Mouse (Mus musculus) cerebellum, adult 2 months (tissue): Measurements from ENCODE around the gene Fosl2. TPM values are rescaled to one million over a fixed set of nuclear protein-coding genes. Genes with fewer than 3 reads are reported as not detected.

ENCODE experiments used
- DNase-seq, 2 experiments: peaks; one replicate each; pipeline ENCODE4 v3.0.0; 2021
- H3K27ac ChIP-seq: fragments of 200-500 bp; 2 replicates; pipeline ENCODE4 v1.5.1; 2012; ENCODE audit warnings: low read length, control low read depth, inconsistent platforms; ENCODE audit not compliant: insufficient read depth
- H3K27me3 ChIP-seq: fragments of 200-500 bp; 2 replicates; pipeline ENCODE4 v1.6.1; 2012; ENCODE audit warnings: inconsistent platforms, mild to moderate bottlenecking, low read length, moderate library complexity; ENCODE audit not compliant: control insufficient read depth, insufficient read depth
- H3K4me1 ChIP-seq: fragments of 200-500 bp; 2 replicates; pipeline ENCODE4 v1.6.1; 2011; ENCODE audit warnings: low read length; ENCODE audit not compliant: control insufficient read depth, insufficient read depth
- H3K4me3 ChIP-seq: fragments of 200-500 bp; replicated peaks from 2 replicates; pipeline ENCODE3; 2011; ENCODE audit warnings: mild to moderate bottlenecking, low read depth, low read length, control low read depth; ENCODE audit not compliant: insufficient read depth
- CTCF ChIP-seq: fragments of 200-500 bp; IDR thresholded peaks from 2 replicates; pipeline ENCODE4 v1.5.1; 2011; ENCODE audit warnings: low read depth, mild to moderate bottlenecking, control low read depth, low read length, moderate library complexity, borderline replicate concordance; ENCODE audit not compliant: insufficient read depth
- POLR2A ChIP-seq: fragments of 200-500 bp; IDR thresholded peaks from 2 replicates; pipeline ENCODE4 v1.6.1; 2011; ENCODE audit warnings: low read length, control low read depth, borderline replicate concordance; ENCODE audit not compliant: insufficient read depth
- WGBS: fragments of 180-500 bp; shearing (Covaris S2); methylation state at CpG from one replicate; pipeline ENCODE4 v1.1.7; 2018; 5-methylcytosine and 5-hydroxymethylcytosine counted together
- polyA plus RNA-seq: library from polyadenylated mRNA; depleted of rRNA; stranded (reverse); fragments of >200 nt; gene quantifications from 2 replicates; pipeline ENCODE4 v1.2.3, GENCODE M21; 2012

Gene Fosl2
- polyA plus RNA-seq, 1 experiment: 3.5 TPM

DNA sequence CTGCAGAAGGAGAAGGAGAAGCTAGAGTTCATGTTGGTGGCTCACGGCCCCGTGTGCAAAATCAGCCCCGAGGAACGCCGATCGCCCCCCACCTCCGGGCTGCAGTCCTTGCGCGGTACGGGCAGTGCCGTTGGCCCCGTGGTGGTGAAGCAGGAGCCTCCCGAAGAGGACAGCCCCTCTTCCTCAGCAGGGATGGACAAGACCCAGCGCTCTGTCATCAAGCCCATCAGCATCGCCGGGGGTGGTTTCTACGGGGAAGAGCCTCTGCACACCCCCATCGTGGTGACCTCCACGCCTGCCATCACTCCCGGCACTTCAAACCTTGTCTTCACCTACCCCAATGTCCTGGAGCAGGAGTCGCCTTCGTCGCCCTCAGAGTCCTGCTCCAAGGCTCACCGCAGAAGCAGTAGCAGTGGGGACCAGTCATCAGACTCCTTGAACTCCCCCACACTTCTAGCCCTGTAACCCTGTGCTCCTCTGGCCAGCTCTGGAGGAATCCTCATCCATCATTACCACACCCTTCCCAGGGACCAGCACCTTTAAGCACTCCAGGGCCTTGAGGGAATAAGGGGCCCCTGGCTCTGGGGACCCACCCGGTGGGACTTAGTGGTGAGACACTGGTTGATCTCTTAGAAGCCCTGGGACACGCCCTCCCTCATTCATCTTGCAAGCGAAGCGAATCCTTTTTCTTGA lies 17.3 kb downstream of the Fosl2 start:
- Histone ChIP-seq H3K27me3 (no peaks in the 10 kb centered on the region), H3K4me3 (no peak overlapping the region), H3K4me1 (0 out of 2 replicates have a peak, but pooled peaks cover 4% of the 10 kb centered on the region), H3K27ac (no peak overlapping the region)
- no peak for TF ChIP-seq POLR2A
- TF ChIP-seq CTCF: no peak
- no peak for DNase-seq
- 75% methylated on average over 28 of the region's 28 CpGs for WGBS

DNA sequence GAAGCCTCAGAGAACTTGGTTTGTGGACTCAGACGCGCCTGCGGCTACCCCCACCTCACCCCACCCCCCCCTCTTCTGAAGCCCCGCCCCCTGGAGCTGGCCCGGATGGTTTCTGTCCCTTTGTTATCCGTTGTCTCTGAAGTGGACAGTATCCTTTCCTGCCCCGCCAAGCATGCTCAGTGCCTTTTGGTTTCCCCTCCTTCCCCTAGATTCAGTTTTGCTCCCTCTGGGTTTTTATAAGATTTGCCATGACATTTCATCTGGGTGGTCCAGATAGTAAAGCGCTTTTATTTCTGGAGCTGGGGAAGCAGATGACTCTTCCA lies 17.8 kb downstream of the Fosl2 start:
- Histone ChIP-seq H3K4me3 (no peak overlapping the region), H3K27ac (no peak overlapping the region), H3K27me3 (no peaks in the 10 kb centered on the region), H3K4me1 (0 out of 2 replicates have a peak, but pooled peaks cover 4% of the 10 kb centered on the region)
- DNase-seq: no peak
- TF ChIP-seq CTCF (no peak), POLR2A (no peak)
- 36% methylated on average over 8 of the region's 8 CpGs for WGBS

- 33% methylated on average over 17 of the region's 17 CpGs for WGBS
- Histone ChIP-seq H3K4me1 (0 out of 2 replicates have a peak, but pooled peaks cover 4% of the 10 kb centered on the region), H3K27ac (no peak overlapping the region), H3K27me3 (no peaks in the 10 kb centered on the region), H3K4me3 (no peak overlapping the region)
- TF ChIP-seq CTCF (no peak), POLR2A (no peak)
- peak; percentile 42 to 63 for DNase-seq
Observed at GRCm38 (mm10) chr5:32153791-32154490, 18.3 kb downstream of the Fosl2 start.

DNA sequence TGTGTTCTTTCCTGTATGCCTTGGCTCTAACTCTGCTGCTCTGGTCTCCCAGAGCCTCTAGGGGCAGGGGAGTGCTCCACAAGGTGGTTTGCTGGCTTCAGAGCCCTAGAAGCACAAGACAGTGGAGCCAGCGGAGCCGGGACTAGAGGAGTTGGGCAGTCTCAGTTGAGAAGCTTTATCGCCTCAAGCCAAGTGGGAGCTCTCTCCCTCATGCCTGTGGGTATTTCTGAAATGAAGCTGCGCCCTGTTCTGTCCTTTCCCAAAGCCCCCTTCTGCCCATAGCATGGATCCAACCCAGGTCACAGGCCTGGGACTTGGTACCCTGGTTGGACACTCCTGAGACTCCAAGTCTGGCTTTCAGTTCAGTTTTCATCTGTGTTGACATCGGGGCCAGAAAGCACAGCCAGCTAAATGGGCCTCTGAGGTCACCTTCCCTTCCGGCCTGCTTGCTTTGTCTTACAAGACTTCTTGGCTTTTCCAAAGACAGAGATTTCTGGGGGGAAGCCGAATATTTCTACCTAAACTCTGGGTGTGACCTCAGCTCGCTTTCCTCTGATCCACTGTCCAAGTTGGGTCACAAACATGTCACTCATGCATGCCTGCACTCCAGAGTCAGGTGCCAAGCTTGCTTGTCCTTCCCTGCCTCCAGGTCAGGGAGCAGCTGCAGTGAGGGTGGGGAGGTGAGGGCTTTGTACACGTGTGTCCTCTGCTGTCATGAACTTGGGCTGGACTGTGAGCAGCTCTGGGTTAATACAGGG lies 19.5 kb downstream of the Fosl2 start:
- WGBS: 84% methylated on average over 9 of the region's 9 CpGs

DNA sequence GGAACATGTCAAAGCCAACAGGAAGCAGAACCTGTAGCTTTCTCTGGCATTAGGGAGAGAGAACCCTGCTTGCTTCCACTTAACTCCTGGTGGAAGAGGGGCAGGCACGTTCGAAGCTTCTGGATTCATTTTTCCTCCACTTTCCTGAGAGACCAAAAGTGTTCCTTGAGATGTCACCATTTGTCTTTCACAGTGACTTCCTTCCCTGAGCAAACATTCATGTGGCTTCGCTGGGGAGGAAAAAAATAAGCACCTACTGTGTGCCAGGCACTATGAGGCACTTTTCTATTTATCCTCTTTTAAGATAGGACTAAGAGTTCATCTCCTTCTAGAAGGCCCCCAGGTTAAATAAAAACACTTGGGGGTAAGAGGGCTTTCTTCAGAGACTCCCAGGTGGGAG lies 20.3 kb downstream of the Fosl2 start:
- Histone ChIP-seq H3K4me3 (no peak overlapping the region), H3K27ac (no peak overlapping the region), H3K4me1 (0 out of 2 replicates have a peak, but pooled peaks cover 4% of the 10 kb centered on the region), H3K27me3 (no peaks in the 10 kb centered on the region)
- no peak for DNase-seq
- TF ChIP-seq CTCF (no peak), POLR2A (no peak)
- WGBS: 91% methylated on average over 3 of the region's 3 CpGs

More for the DNA sequence above, 19.5 kb downstream of the Fosl2 start:
- Histone ChIP-seq H3K27ac (no peak overlapping the region), H3K27me3 (no peaks in the 10 kb centered on the region), H3K4me1 (0 out of 2 replicates have a peak, but pooled peaks cover 4% of the 10 kb centered on the region), H3K4me3 (no peak overlapping the region)
- TF ChIP-seq CTCF (no peak), POLR2A (no peak)
- no peak for DNase-seq

DNA sequence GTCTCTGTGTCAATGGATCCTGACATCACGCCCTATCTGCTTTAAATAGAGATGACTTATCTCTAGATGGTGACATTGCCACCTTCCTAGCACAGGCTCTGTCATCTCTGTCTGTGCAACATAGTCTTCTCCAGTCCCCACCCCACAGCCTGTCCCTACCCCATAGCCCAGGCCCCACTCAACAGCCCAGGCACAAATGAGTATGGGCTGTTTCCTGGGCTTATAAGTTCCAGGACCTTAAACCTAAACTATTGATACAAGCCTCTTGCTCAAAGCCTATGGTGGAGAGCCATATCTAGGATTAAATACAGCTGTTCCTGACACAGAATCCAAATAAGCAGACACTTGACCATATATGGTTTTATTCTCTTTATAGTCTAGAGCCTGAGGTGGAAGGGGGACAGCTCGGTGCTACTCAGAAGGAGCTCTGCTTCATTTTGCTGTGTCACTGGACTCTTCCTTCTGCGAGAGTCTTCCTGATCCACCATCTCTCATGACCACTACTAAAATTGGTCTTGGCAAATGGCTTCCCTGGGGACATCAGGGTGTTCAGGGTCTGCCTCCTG lies 28.0 kb downstream of the Fosl2 start:
- 88% methylated on average over 3 of the region's 3 CpGs for WGBS
- DNase-seq: no peak
- TF ChIP-seq POLR2A (no peak), CTCF (no peak)

GRCm38 (mm10) chr5:32172188-32172587 lies 36.6 kb downstream of the Fosl2 start:
- Histone ChIP-seq H3K27me3 (no peaks in the 10 kb centered on the region), H3K4me3 (no peak overlapping the region), H3K27ac (no peak overlapping the region), H3K4me1 (no peaks in the 10 kb centered on the region)
- TF ChIP-seq POLR2A (no peak), CTCF (no peak)
- no peak for DNase-seq
- 78% methylated on average over 2 of the region's 2 CpGs for WGBS

More for the DNA sequence above, 28.0 kb downstream of the Fosl2 start:
- H3K27me3 ChIP-seq: no peaks in the 10 kb centered on the region
- no peaks in the 10 kb centered on the region for H3K4me1 ChIP-seq
- H3K27ac ChIP-seq: no peak overlapping the region
- no peak overlapping the region for H3K4me3 ChIP-seq
